Mouse (Mus musculus) liver, postnatal 0 days (tissue): ENCODE measurements at regions not wholly inside any gene's neighbourhood (a gene's known extent, or its start where the extent isn't known, plus 50 kb on each side); places are given as distances from the start of the nearest gene placed in this dataset.
"Not testable (repeated sequence)": the region's sequence is repeated elsewhere in the genome, so short reads cannot be mapped to it uniquely, and the experiment has no call there.

Experiments
- ATAC-seq: fragments of 200-750 bp; cut with Nextera tagmentation; 2 replicates; pipeline ENCODE4 v1.8.0; 2017; ENCODE audit warnings: mild to moderate bottlenecking, moderate library complexity
- DNase-seq: peaks from one replicate; pipeline ENCODE4 v3.0.0-alpha.2; 2016
- H3K27ac ChIP-seq: fragments of 300-500 bp; sonication (generic); 2 replicates; pipeline ENCODE4 v1.5.1; 2014; ENCODE audit warnings: antibody characterized with exemption, moderate library complexity, mild to moderate bottlenecking, low read depth
- H3K27me3 ChIP-seq: fragments of 300-500 bp; sonication (generic); 2 replicates; pipeline ENCODE4 v1.6.1; 2014; ENCODE audit warnings: low read length, control low read depth, mixed read lengths; ENCODE audit not compliant: insufficient read depth
- H3K36me3 ChIP-seq: fragments of 300-500 bp; sonication (generic); replicated peaks from 2 replicates; pipeline ENCODE4 v1.6.1; 2014; ENCODE audit warnings: mild to moderate bottlenecking, control low read depth, low read length, moderate library complexity, mixed read lengths; ENCODE audit not compliant: insufficient read depth
- H3K4me1 ChIP-seq: fragments of 300-500 bp; sonication (generic); 2 replicates; pipeline ENCODE4 v1.6.1; 2014; ENCODE audit warnings: antibody characterized with exemption, mild to moderate bottlenecking, control low read depth; ENCODE audit not compliant: insufficient read depth
- H3K4me2 ChIP-seq: fragments of 300-500 bp; sonication (generic); 2 replicates; pipeline ENCODE4 v1.6.1; 2014; ENCODE audit warnings: low read depth, mild to moderate bottlenecking, low read length, moderate library complexity, mixed read lengths
- H3K4me3 ChIP-seq: fragments of 300-500 bp; sonication (generic); 2 replicates; pipeline ENCODE4 v1.5.1; 2014; ENCODE audit warnings: low read depth, low read length
- H3K9ac ChIP-seq: fragments of 300-500 bp; sonication (generic); replicated peaks from 2 replicates; pipeline ENCODE4 v1.6.1; 2014; ENCODE audit warnings: mild to moderate bottlenecking, moderate library complexity
- H3K9me3 ChIP-seq: fragments of 300-500 bp; sonication (generic); 2 replicates; pipeline ENCODE4 v1.6.1; 2016; ENCODE audit warnings: mild to moderate bottlenecking, control low read depth, low read length, mixed read lengths
- CTCF ChIP-seq: sonication (generic); IDR thresholded peaks from 2 replicates; pipeline ENCODE4 v1.5.1; 2016; ENCODE audit warnings: antibody characterized with exemption, low read depth
- EP300 ChIP-seq: IDR thresholded peaks from 2 replicates; pipeline ENCODE4 v1.6.1; 2016; ENCODE audit warnings: antibody characterized with exemption, low read depth, mild to moderate bottlenecking
- whole genome bisulfite sequencing: fragments of 180-500 bp; shearing (Covaris S2); extraction: QIAGEN DNeasy Blood & Tissue Kit; methylation state at CpG from one replicate; pipeline ENCODE4 v1.1.7; 2014; ENCODE audit not compliant: insufficient replicate concordance; 5-methylcytosine and 5-hydroxymethylcytosine counted together

DNA sequence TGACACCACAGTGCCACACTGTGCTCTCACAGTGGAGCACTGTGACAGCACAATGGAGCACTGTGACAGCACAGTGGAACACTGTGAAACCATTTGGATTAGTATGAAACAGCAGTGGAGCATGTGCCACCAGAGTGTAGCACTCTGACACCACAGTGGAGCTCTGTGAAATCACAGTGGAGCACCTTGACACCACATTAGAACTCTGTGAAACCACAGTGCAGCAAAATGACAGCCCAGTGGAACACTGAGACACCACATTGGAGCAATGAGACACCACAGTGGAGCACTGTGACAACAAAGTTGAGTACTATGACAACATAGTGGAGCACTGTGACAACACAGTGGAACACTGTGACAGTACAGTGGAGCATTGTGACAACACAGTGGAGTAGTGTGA lies 112.2 kb upstream of the Vmn1r2 start:
- Histone ChIP-seq H3K4me3 (no peak overlapping the region), H3K4me2 (no peak overlapping the region), H3K9ac (no peak overlapping the region), H3K9me3 (peaks cover 21% of the 10 kb centered on the region), H3K4me1 (no peaks in the 10 kb centered on the region), H3K36me3 (no peaks in the 10 kb centered on the region), H3K27me3 (no peaks in the 10 kb centered on the region), H3K27ac (no peak overlapping the region)
- no peak for ATAC-seq
- no peak for DNase-seq
- TF ChIP-seq EP300 (no peak), CTCF (no peak)

DNA sequence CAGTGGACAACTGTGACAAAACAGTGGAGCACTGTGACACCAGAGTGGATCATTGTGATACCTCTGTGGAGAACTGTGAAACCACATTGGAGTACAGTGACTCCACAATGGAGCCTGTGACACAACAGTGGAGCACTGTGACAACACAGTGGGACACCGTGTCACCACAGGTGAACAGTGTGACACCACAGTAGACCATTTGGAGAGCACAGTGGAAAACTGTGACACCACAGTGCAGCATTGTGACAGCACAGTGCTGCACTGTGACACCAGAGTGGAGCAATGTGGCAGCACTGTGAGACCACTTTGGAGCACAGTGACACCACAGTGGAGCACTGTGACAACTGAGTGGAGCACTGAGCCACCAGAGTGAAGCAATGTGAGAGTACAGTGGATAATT lies 111.7 kb upstream of the Vmn1r2 start:
- WGBS, result 78% methylated on average over 1 of the region's 1 CpGs
- Histone ChIP-seq H3K36me3 (no peaks in the 10 kb centered on the region), H3K9me3 (peaks cover 21% of the 10 kb centered on the region), H3K4me1 (no peaks in the 10 kb centered on the region), H3K4me2 (no peak overlapping the region), H3K27me3 (no peaks in the 10 kb centered on the region), H3K4me3 (no peak overlapping the region), H3K9ac (no peak overlapping the region), H3K27ac (no peak overlapping the region)
- no peak for DNase-seq
- no peak for TF ChIP-seq CTCF
- TF ChIP-seq EP300, result no peak
- ATAC-seq, result no peak

DNA sequence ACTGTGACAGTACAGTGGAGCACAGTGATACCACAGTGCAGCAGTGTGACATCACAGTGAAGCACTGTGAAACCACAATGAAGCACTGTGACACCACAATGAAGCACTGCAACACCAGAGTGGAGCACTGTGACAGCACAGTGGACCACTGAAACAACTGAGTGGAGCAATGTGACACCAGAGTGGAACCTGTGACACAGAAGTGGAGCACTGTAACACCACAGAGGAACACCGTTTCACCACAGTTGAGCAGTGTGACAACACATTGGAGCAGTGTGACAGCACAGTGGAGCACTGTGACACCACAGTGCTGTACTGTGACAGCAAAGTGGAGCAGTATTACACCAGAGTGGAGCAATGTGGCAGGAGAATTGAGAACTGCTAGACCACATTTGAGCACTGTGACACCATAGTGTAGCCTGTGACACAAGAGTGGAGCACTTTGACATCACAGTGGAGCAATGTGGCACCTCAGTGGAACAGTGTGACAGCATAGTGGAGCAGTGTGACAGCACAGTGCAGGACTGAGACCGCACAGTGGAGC lies 107.5 kb upstream of the Vmn1r2 start:
- no peaks in the 10 kb centered on the region for H3K27me3 ChIP-seq
- ATAC-seq (no peak), DNase-seq (no peak)
- H3K4me2 ChIP-seq, result no peak overlapping the region
- no peak overlapping the region for H3K9ac ChIP-seq
- no peak overlapping the region for H3K4me3 ChIP-seq
- no peaks in the 10 kb centered on the region for H3K4me1 ChIP-seq
- WGBS, result 49% methylated on average over 2 of the region's 2 CpGs
- H3K27ac ChIP-seq, result no peak overlapping the region
- peaks cover 15% of the 10 kb centered on the region for H3K9me3 ChIP-seq
- TF ChIP-seq CTCF, result no peak
- TF ChIP-seq EP300, result no peak
- no peaks in the 10 kb centered on the region for H3K36me3 ChIP-seq

DNA sequence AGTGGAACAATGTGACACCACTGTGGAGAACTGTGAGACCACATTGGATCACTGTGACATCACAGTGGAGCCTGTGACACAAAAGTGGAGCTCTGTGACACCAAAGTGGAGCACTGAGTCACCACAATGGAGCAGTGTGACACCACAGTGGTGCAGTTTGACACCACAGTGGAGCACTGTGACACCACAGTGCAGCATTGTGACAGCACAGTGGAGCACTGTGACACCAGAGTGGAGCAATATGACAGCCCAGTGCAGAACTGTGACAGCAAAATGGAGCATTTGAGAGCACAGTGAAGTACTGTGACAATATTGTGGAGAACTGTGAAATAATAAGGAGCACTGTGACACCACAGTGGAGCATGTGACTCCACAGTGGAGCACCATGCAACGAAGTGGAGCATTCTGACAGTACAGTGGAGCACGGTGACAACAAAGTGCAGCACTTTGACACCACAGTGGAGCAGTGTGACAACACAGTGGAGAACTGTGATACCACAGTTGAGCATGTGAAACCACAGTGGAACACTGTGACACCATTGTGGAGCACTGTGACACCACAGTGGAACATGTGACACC lies 105.0 kb upstream of the Vmn1r2 start:
- H3K36me3 ChIP-seq, result no peaks in the 10 kb centered on the region
- no peak overlapping the region for H3K27ac ChIP-seq
- no peak overlapping the region for H3K4me2 ChIP-seq
- TF ChIP-seq CTCF (no peak), EP300 (no peak)
- no peak overlapping the region for H3K9ac ChIP-seq
- DNase-seq (no peak), ATAC-seq (no peak)
- H3K4me3 ChIP-seq, result no peak overlapping the region
- no peaks in the 10 kb centered on the region for H3K27me3 ChIP-seq
- peaks cover 7% of the 10 kb centered on the region for H3K9me3 ChIP-seq
- 60% methylated on average over 2 of the region's 2 CpGs for WGBS
- no peaks in the 10 kb centered on the region for H3K4me1 ChIP-seq

DNA sequence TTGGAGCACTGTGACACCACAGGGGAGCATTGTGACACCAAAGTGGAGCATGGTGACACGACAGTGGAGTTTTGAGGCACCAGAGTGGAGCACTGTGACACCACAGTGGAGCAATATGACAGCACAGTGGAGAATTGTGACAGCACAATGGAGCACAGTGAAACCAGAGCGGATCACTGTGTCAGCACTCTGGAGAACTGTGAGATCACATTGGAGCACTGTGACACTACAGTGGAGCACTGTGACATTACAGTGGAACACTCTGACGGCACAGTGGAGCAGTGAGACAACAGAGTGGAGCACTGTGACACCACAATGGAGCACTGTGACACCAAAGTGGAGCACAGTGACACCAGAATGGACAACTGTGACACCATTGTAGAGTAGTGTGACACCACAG lies 103.2 kb upstream of the Vmn1r2 start:
- Histone ChIP-seq H3K27ac (no peak overlapping the region), H3K4me2 (no peak overlapping the region), H3K4me1 (no peaks in the 10 kb centered on the region), H3K36me3 (no peaks in the 10 kb centered on the region), H3K27me3 (no peaks in the 10 kb centered on the region), H3K4me3 (no peak overlapping the region), H3K9me3 (peaks cover 13% of the 10 kb centered on the region), H3K9ac (no peak overlapping the region)
- no peak for TF ChIP-seq CTCF
- no peak for TF ChIP-seq EP300
- no peak for DNase-seq
- ATAC-seq, result no peak
- 34% methylated on average over 3 of the region's 3 CpGs for WGBS

DNA sequence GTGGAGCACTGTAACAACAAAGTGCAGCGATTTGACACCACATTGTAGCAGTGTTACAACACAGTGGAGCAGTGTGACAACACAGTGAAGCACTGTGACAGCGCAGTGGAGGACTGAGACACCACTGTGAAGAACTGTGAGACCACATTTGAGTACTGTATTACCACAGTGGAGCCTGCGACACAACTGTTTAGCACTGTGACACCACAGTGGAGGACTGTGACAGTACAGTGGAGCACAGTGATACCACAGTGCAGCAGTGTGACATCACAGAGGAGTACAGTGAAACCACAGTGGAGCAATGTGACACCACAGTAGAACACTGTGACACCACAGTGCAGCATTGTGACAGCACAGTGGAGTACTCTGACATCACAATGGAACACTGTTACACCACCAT lies 102.5 kb upstream of the Vmn1r2 start:
- WGBS, result 36% methylated on average over 3 of the region's 3 CpGs
- no peak for DNase-seq

DNA sequence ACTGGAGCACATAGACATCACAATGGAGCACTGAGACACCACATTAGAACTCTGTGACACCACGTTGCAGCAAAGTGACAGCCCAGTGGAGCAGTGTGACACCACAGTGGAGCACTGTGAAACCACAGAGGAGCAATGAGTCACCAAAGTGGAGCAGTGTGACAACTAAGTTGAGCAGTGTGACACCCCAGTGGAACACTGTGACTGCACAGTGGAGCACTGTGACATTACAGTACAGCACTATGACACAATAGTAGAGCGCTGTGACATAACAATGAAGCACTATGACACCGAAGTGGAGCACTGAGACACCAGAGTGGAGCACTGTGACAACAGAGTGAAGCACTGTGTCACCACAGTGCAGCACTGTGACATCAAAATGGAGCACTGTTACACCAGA lies 101.8 kb upstream of the Vmn1r2 start:
- H3K36me3 ChIP-seq, H3K4me1 ChIP-seq, H3K27ac ChIP-seq, ATAC-seq, DNase-seq, H3K27me3 ChIP-seq, H3K9ac ChIP-seq, H3K4me2 ChIP-seq, H3K4me3 ChIP-seq: not testable (repeated sequence)
- H3K9me3 ChIP-seq, result peaks cover 17% of the 10 kb centered on the region
- 57% methylated on average over 3 of the region's 3 CpGs for WGBS

More for the DNA sequence above, 102.5 kb upstream of the Vmn1r2 start:
- no peak overlapping the region for H3K4me2 ChIP-seq
- H3K9ac ChIP-seq, result no peak overlapping the region
- peaks cover 15% of the 10 kb centered on the region for H3K9me3 ChIP-seq
- no peaks in the 10 kb centered on the region for H3K36me3 ChIP-seq
- H3K27me3 ChIP-seq, result no peaks in the 10 kb centered on the region
- no peak overlapping the region for H3K4me3 ChIP-seq
- H3K27ac ChIP-seq, result no peak overlapping the region
- no peaks in the 10 kb centered on the region for H3K4me1 ChIP-seq
- ATAC-seq, result no peak
- no peak for TF ChIP-seq CTCF
- no peak for TF ChIP-seq EP300
